Mouse (Mus musculus) right cerebral cortex, postnatal 10 days (tissue): ENCODE measurements around the gene 2810021J22Rik.

Experiments used
- DNase-seq, 2 experiments: peaks; one replicate each; pipeline ENCODE4 v3.0.0; 2021; ENCODE audit warnings: low spot score in 2 of 2

Gene 2810021J22Rik

GRCm38 (mm10) chr11:58916879-58917744 is 50.1 kb downstream of the 2810021J22Rik start:
- no peak for DNase-seq

GRCm38 (mm10) chr11:58917745-58918366 is 50.8 kb downstream of the 2810021J22Rik start, which contains the start of gene Btnl10:
Gene Btnl10, plus strand, starts transcription at chr11:58917908.
- DNase-seq, result no peak

- DNase-seq, result no peak
Measured at GRCm38 (mm10) chr11:58918759-58919158, 51.7 kb downstream of the 2810021J22Rik start.

- DNase-seq, result no peak
Measured at GRCm38 (mm10) chr11:58922420-58922819, 55.4 kb downstream of the 2810021J22Rik start.

- no peak for DNase-seq
Measured at GRCm38 (mm10) chr11:58926651-58927050, 59.6 kb downstream of the 2810021J22Rik start.

GRCm38 (mm10) chr11:58927053-58927452 is 60.0 kb downstream of the 2810021J22Rik start:
- DNase-seq, result no peak

- DNase-seq, result peak in 1 of 2 experiments; percentile 53
Measured at GRCm38 (mm10) chr11:58927790-58928651, 61.0 kb downstream of the 2810021J22Rik start.

- DNase-seq, result no peak
Measured at GRCm38 (mm10) chr11:58929055-58929454, 62.0 kb downstream of the 2810021J22Rik start.

- no peak for DNase-seq
Measured at GRCm38 (mm10) chr11:58929641-58930040, 62.6 kb downstream of the 2810021J22Rik start.

GRCm38 (mm10) chr11:58930254-58930653 is 63.2 kb downstream of the 2810021J22Rik start:
- DNase-seq, result no peak

GRCm38 (mm10) chr11:58931576-58931975 is 64.6 kb downstream of the 2810021J22Rik start:
- no peak for DNase-seq
